Mouse (Mus musculus) midbrain, embryonic 15.5 days (tissue): ENCODE results near the gene Exosc5. TPM values are rescaled to one million over a fixed set of nuclear protein-coding genes. Genes with fewer than 3 reads are reported as not detected.

Experiments
- ATAC-seq: fragments of 200-750 bp; cut with Nextera tagmentation; replicated peaks from 2 replicates; pipeline ENCODE4 v1.8.0; 2017; ENCODE audit warnings: moderate TSS enrichment
- H3K27ac ChIP-seq: fragments of 300-500 bp; sonication (generic); 2 replicates; pipeline ENCODE4 v1.5.1; 2015; ENCODE audit warnings: mild to moderate bottlenecking, inconsistent platforms
- H3K27me3 ChIP-seq: fragments of 300-500 bp; sonication (generic); replicated peaks from 2 replicates; pipeline ENCODE4 v1.6.1; 2015; ENCODE audit warnings: inconsistent platforms
- H3K36me3 ChIP-seq: fragments of 300-500 bp; sonication (generic); replicated peaks from 2 replicates; pipeline ENCODE4 v1.6.1; 2015; ENCODE audit warnings: inconsistent platforms
- H3K4me1 ChIP-seq: fragments of 300-500 bp; sonication (generic); 2 replicates; pipeline ENCODE4 v1.6.1; 2015; ENCODE audit warnings: inconsistent platforms
- H3K4me2 ChIP-seq: fragments of 300-500 bp; sonication (generic); 2 replicates; pipeline ENCODE4 v1.6.1; 2015; ENCODE audit warnings: inconsistent platforms, mild to moderate bottlenecking, moderate library complexity
- H3K4me3 ChIP-seq: fragments of 300-500 bp; sonication (generic); 2 replicates; pipeline ENCODE4 v1.5.1; 2015; ENCODE audit warnings: mild to moderate bottlenecking, inconsistent platforms
- H3K9ac ChIP-seq: fragments of 300-500 bp; sonication (generic); 2 replicates; pipeline ENCODE4 v1.6.1; 2015; ENCODE audit warnings: mild to moderate bottlenecking, inconsistent platforms
- H3K9me3 ChIP-seq: fragments of 300-500 bp; sonication (generic); 2 replicates; pipeline ENCODE4 v1.6.1; 2016; ENCODE audit warnings: inconsistent platforms
- WGBS: fragments of 180-500 bp; shearing (Covaris S2); methylation state at CpG from one replicate; pipeline ENCODE4 v1.1.7; 2015; ENCODE audit warnings: mixed read lengths; 5-methylcytosine and 5-hydroxymethylcytosine counted together
- polyA plus RNA-seq: library from polyadenylated mRNA; unstranded; fragments of >200 nt; fragmentation: Nextera tagmentation; extraction: Ambion mirVana; gene quantifications from 2 replicates; pipeline ENCODE4 v1.2.1, GENCODE M21; 2015

Exosc5 gene
- polyA plus RNA-seq, 1 experiment from 2014 or later, result 41.0 TPM

- Histone ChIP-seq H3K36me3 (no peaks in the 10 kb centered on the region), H3K27ac (no peak overlapping the region), H3K4me3 (no peak overlapping the region), H3K4me2 (no peak overlapping the region), H3K9ac (no peak overlapping the region), H3K4me1 (peaks cover 55% of the 10 kb centered on the region), H3K27me3 (peaks cover 42% of the 10 kb centered on the region), H3K9me3 (no peaks in the 10 kb centered on the region)
- 86% methylated on average over 6 of the region's 6 CpGs for WGBS
- ATAC-seq, result no peak
Observed at GRCm38 (mm10) chr7:25684659-25685058, 25.7 kb downstream of the Exosc5 start.

- no peaks in the 10 kb centered on the region for H3K9me3 ChIP-seq
- H3K36me3 ChIP-seq, result no peaks in the 10 kb centered on the region
- peaks cover 54% of the 10 kb centered on the region for H3K27me3 ChIP-seq
- 72% methylated on average over 21 of the region's 21 CpGs for WGBS
- H3K4me2 ChIP-seq, result no peak overlapping the region
- no peak overlapping the region for H3K4me3 ChIP-seq
- H3K9ac ChIP-seq, result no peak overlapping the region
- H3K4me1 ChIP-seq, result peaks cover 49% of the 10 kb centered on the region
- ATAC-seq, result no peak
- no peak overlapping the region for H3K27ac ChIP-seq
Observed at GRCm38 (mm10) chr7:25685926-25686470, 27.0 kb downstream of the Exosc5 start.

- H3K4me2 ChIP-seq, result peak within 1 kb of the TSS; percentile 67
- peaks cover 40% of the 10 kb centered on the region for H3K4me1 ChIP-seq
- no peaks in the 10 kb centered on the region for H3K36me3 ChIP-seq
- no peak within 1 kb of the TSS for H3K27ac ChIP-seq
- ATAC-seq, result no peak
- H3K9ac ChIP-seq, result peak within 1 kb of the TSS; percentile 39
- under 1% methylated on average over 44 of the region's 69 CpGs for WGBS
- H3K4me3 ChIP-seq, result peak within 1 kb of the TSS; percentile 39
- H3K27me3 ChIP-seq, result peaks cover 59% of the 10 kb centered on the region
- H3K9me3 ChIP-seq, result no peaks in the 10 kb centered on the region
Observed at GRCm38 (mm10) chr7:25686680-25687531, 27.9 kb downstream of the Exosc5 start, which contains the start of gene Tgfb1. TSS of gene Tgfb1 (plus strand) at chr7:25687002.

GRCm38 (mm10) chr7:25687811-25688401, 28.9 kb downstream of the Exosc5 start:
- Histone ChIP-seq H3K4me1 (peaks cover 33% of the 10 kb centered on the region), H3K9ac (peak overlapping the region; percentile 39), H3K4me3 (peak overlapping the region; percentile 39), H3K4me2 (peak overlapping the region; percentile 67), H3K36me3 (no peaks in the 10 kb centered on the region), H3K27ac (no peak overlapping the region), H3K27me3 (peaks cover 59% of the 10 kb centered on the region), H3K9me3 (no peaks in the 10 kb centered on the region)
- ATAC-seq, result no peak
- under 1% methylated on average over 47 of the region's 47 CpGs for WGBS

- Histone ChIP-seq H3K4me1 (peaks cover 33% of the 10 kb centered on the region), H3K4me2 (peak overlapping the region; percentile 67), H3K9me3 (no peaks in the 10 kb centered on the region), H3K9ac (peak overlapping the region; percentile 34), H3K36me3 (no peaks in the 10 kb centered on the region), H3K27me3 (peaks cover 59% of the 10 kb centered on the region), H3K4me3 (peak overlapping the region; percentile 39), H3K27ac (no peak overlapping the region)
- ATAC-seq, result no peak; the same call in 1 of the 2 replicates
- 1% methylated on average over 42 of the region's 52 CpGs for WGBS
Observed at GRCm38 (mm10) chr7:25688810-25689586, 30.0 kb downstream of the Exosc5 start.

- H3K9me3 ChIP-seq, result no peaks in the 10 kb centered on the region
- no peak overlapping the region for H3K27ac ChIP-seq
- no peaks in the 10 kb centered on the region for H3K36me3 ChIP-seq
- H3K4me1 ChIP-seq, result peaks cover 33% of the 10 kb centered on the region
- WGBS, result 13% methylated on average over 12 of the region's 12 CpGs
- H3K27me3 ChIP-seq, result peaks cover 59% of the 10 kb centered on the region
- peak overlapping the region; percentile 39 for H3K4me3 ChIP-seq
- H3K9ac ChIP-seq, result no peak overlapping the region
- H3K4me2 ChIP-seq, result peak overlapping the region; percentile 67
- ATAC-seq, result no peak
Observed at GRCm38 (mm10) chr7:25689603-25690021, 30.6 kb downstream of the Exosc5 start.

- H3K4me3 ChIP-seq, result no peak overlapping the region
Observed at GRCm38 (mm10) chr7:25690051-25690450, 31.1 kb downstream of the Exosc5 start.

GRCm38 (mm10) chr7:25694104-25694503, 35.1 kb downstream of the Exosc5 start:
- Histone ChIP-seq H3K4me2 (no peak overlapping the region), H3K27ac (no peak overlapping the region), H3K9ac (no peak overlapping the region), H3K4me3 (no peak overlapping the region), H3K4me1 (peaks cover 6% of the 10 kb centered on the region), H3K27me3 (peaks cover 22% of the 10 kb centered on the region), H3K36me3 (no peaks in the 10 kb centered on the region), H3K9me3 (no peaks in the 10 kb centered on the region)
- 46% methylated on average over 8 of the region's 8 CpGs for WGBS
- peak; percentile 67 for ATAC-seq

More at GRCm38 (mm10) chr7:25690051-25690450, 31.1 kb downstream of the Exosc5 start:
- Histone ChIP-seq H3K4me1 (peaks cover 33% of the 10 kb centered on the region), H3K27me3 (peaks cover 59% of the 10 kb centered on the region), H3K27ac (no peak overlapping the region), H3K36me3 (no peaks in the 10 kb centered on the region), H3K9me3 (no peaks in the 10 kb centered on the region), H3K9ac (no peak overlapping the region), H3K4me2 (peak overlapping the region; percentile 67; the same call in 1 of the 2 replicates)
- 48% methylated on average over 5 of the region's 5 CpGs for WGBS
- ATAC-seq, result no peak

DNA sequence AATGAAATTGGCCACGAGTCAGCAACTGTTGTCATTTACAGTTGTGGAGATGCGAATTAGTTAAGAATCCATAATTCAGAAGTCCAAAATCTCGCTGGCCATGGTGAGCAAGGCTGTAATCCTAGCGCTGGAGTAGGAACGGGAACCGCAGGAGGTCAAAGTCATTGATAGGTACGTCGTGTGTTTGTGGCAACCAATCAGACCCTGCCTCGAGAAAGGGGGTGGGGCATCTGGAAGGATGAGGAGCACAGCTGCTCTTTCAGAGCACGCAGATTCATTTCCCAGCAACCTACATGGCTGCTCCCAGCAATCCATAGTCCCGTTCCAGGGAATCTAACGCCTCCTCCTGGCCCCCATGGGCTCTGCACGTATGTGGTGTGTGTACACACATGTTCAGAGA, 40.9 kb downstream of the Exosc5 start:
- Histone ChIP-seq H3K4me1 (peaks cover 10% of the 10 kb centered on the region), H3K9ac (no peak overlapping the region), H3K4me3 (no peak overlapping the region), H3K27ac (no peak overlapping the region), H3K27me3 (peaks cover 10% of the 10 kb centered on the region; the same call in 1 of the 2 replicates), H3K36me3 (no peaks in the 10 kb centered on the region), H3K9me3 (no peaks in the 10 kb centered on the region), H3K4me2 (no peak overlapping the region)
- 60% methylated on average over 13 of the region's 13 CpGs for WGBS
- ATAC-seq, result no peak

DNA sequence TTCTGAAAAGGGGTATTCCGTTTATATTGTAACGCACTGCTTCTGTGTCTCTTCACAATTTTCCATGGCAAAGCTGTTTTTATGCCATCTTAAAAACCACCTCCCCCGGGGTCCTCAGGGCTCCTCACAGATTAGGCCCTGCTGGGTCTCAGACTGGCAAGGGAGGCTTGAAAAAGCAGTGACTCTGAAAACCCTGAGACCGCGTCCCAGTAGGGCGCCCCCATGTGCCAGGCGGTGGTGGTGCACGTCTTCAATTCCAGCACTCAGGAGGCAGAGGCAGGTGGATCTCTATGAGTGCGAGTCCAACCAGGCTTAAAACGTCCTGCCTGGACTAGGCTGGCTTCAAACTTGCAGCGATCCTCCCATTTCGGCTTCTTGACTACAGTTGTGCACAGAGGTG, 41.8 kb downstream of the Exosc5 start:
- WGBS, result 75% methylated on average over 12 of the region's 12 CpGs
- no peak overlapping the region for H3K4me3 ChIP-seq
- ATAC-seq, result no peak
- H3K27me3 ChIP-seq, result peaks cover 10% of the 10 kb centered on the region; the same call in 1 of the 2 replicates
- H3K27ac ChIP-seq, result no peak overlapping the region
- no peaks in the 10 kb centered on the region for H3K9me3 ChIP-seq
- H3K9ac ChIP-seq, result no peak overlapping the region
- no peaks in the 10 kb centered on the region for H3K36me3 ChIP-seq
- peaks cover 14% of the 10 kb centered on the region for H3K4me1 ChIP-seq
- no peak overlapping the region for H3K4me2 ChIP-seq

- no peak for ATAC-seq
- Histone ChIP-seq H3K27me3 (peaks cover 10% of the 10 kb centered on the region; the same call in 1 of the 2 replicates), H3K4me3 (no peak overlapping the region), H3K9ac (no peak overlapping the region), H3K36me3 (no peaks in the 10 kb centered on the region), H3K9me3 (no peaks in the 10 kb centered on the region), H3K4me1 (peaks cover 14% of the 10 kb centered on the region), H3K4me2 (no peak overlapping the region), H3K27ac (no peak overlapping the region)
- 95% methylated on average over 2 of the region's 2 CpGs for WGBS
Observed at GRCm38 (mm10) chr7:25702350-25702749, 43.4 kb downstream of the Exosc5 start.
